Mouse (Mus musculus) MEL (cell line): Measurements from ENCODE around the gene Col24a1.

ENCODE experiments used
- CTCF ChIP-seq, 3 experiments: IDR thresholded peaks in 2 of 3; conservative IDR thresholded peaks in 1 of 3; 2 replicates each; pipeline ENCODE4 v1.5.1; 2011 to 2012; ENCODE audit warnings: low read length in 3 of 3, low read depth in 2 of 3, mild to moderate bottlenecking in 2 of 3, improper control_type of control experiment in 1 of 3, inconsistent platforms in 1 of 3, mixed read lengths in 1 of 3, moderate library complexity in 1 of 3; ENCODE audit not compliant: control insufficient read depth in 1 of 3, insufficient read depth in 1 of 3, poor library complexity in 1 of 3, severe bottlenecking in 1 of 3
- MEF2A ChIP-seq: IDR thresholded peaks from 2 replicates; pipeline ENCODE4 v1.6.1; 2014; ENCODE audit warnings: low read depth, mild to moderate bottlenecking, inconsistent platforms, low read length, improper control_type of control experiment; ENCODE audit not compliant: poor library complexity, insufficient replicate concordance, severe bottlenecking; ENCODE audit errors: extremely low read depth

GRCm38 (mm10) chr3:145408045-145408444 lies 115.8 kb downstream of the Col24a1 start:
- TF ChIP-seq MEF2A: no peak
- peak; percentile 63 to 76 (median 75) for TF ChIP-seq CTCF (IDR thresholded peaks at IDR 0.05 in 2 of 3, conservative IDR thresholded peaks at IDR 0.05 in 1 of 3; ENCODE audit: control insufficient read depth in 1 of 3, insufficient read depth in 1 of 3, low read depth in 2 of 3, low read length in 3 of 3, poor library complexity in 1 of 3, severe bottlenecking in 1 of 3)
